In genomic region chr17:83001567-83001966, GRCm38 (mm10) we compare ENCODE assay signal across 8 mouse cellular contexts.
A peak's percentile ranks its signal among the peaks of the same experiment; 100 is the strongest.
DNase-seq lines count a peak whose midpoint lies in the region; ATAC-seq and TF ChIP-seq lines count a peak whose summit lies in the region.

No protein-coding gene starts in this region.

- no peak overlapping the region for H3K4me3 ChIP-seq in layer of hippocampus, adult 2 months
- H3K4me3 ChIP-seq in hindbrain, embryonic 12.5 days: no peak overlapping the region
- no peak overlapping the region for H3K4me3 ChIP-seq in neural tube, embryonic 13.5 days

- H3K9me3 ChIP-seq in hindbrain, embryonic 12.5 days (replicated peaks): no peaks in the 10 kb centered on the region
- H3K9me3 ChIP-seq in neural tube, embryonic 13.5 days: no peaks in the 10 kb centered on the region

- WGBS in hindbrain, embryonic 12.5 days: 12% methylated on average over 2 of the region's 2 CpGs
- 15% methylated on average over 2 of the region's 2 CpGs for WGBS in neural tube, embryonic 13.5 days

- DNase-seq in layer of hippocampus, adult 2 months (ENCODE audit: low spot score in 2 of 2): peak in 1 of 2 experiments; percentile 23
- DNase-seq in layer of hippocampus, adult 9-10 months (ENCODE audit: low spot score): no peak
- DNase-seq in R1 (ENCODE audit: low read depth, low spot score): peak; percentile 24
- no peak for DNase-seq in right cerebral cortex, postnatal 36 days (ENCODE audit: low spot score in 2 of 2)
- no peak for DNase-seq in kidney, adult 11 months

- ATAC-seq in hindbrain, embryonic 12.5 days (ENCODE audit: low FRiP score): peak; percentile 60; the same call in 1 of the 2 replicates
- peak; percentile 77 for ATAC-seq in neural tube, embryonic 13.5 days (ENCODE audit: low read depth)
- no peak for ATAC-seq in erythroid progenitor cell, adult 5-6 weeks (replicated peaks; ENCODE audit: low FRiP score, poor library complexity, severe bottlenecking)

- H3K27me3 ChIP-seq in hindbrain, embryonic 12.5 days: no peaks in the 10 kb centered on the region
- H3K27me3 ChIP-seq in neural tube, embryonic 13.5 days: no peaks in the 10 kb centered on the region

- H3K4me2 ChIP-seq in hindbrain, embryonic 12.5 days (replicated peaks): no peak overlapping the region
- H3K4me2 ChIP-seq in neural tube, embryonic 13.5 days: no peak overlapping the region

- H3K36me3 ChIP-seq in hindbrain, embryonic 12.5 days: no peaks in the 10 kb centered on the region
- H3K36me3 ChIP-seq in neural tube, embryonic 13.5 days: no peaks in the 10 kb centered on the region

- H3K9ac ChIP-seq in hindbrain, embryonic 12.5 days: no peak overlapping the region
- H3K9ac ChIP-seq in neural tube, embryonic 13.5 days: no peak overlapping the region

- H3K27ac ChIP-seq in layer of hippocampus, adult 2 months: no peak overlapping the region
- H3K27ac ChIP-seq in hindbrain, embryonic 12.5 days: no peak overlapping the region
- no peak overlapping the region for H3K27ac ChIP-seq in neural tube, embryonic 13.5 days (replicated peaks)

- peak; percentile 90 for TF ChIP-seq CTCF in layer of hippocampus, adult 2 months (conservative IDR thresholded peaks at IDR 0.05)

- no peaks in the 10 kb centered on the region for H3K4me1 ChIP-seq in hindbrain, embryonic 12.5 days
- H3K4me1 ChIP-seq in neural tube, embryonic 13.5 days (replicated peaks): peaks cover 8% of the 10 kb centered on the region
